Mouse (Mus musculus) stomach, embryonic 15.5 days (tissue): Measurements from ENCODE around the gene C1qtnf2. TPM values are rescaled to one million over a fixed set of nuclear protein-coding genes. Genes with fewer than 3 reads are reported as not detected.

Source experiments
- ATAC-seq: fragments of 200-750 bp; cut with Nextera tagmentation; 2 replicates; pipeline ENCODE4 v1.8.0; 2017; ENCODE audit warnings: low read depth, moderate number of reproducible peaks, moderate TSS enrichment; ENCODE audit not compliant: insufficient read depth, low FRiP score
- H3K27ac ChIP-seq: fragments of 300-500 bp; sonication (generic); 2 replicates; pipeline ENCODE4 v1.5.1; 2015; ENCODE audit warnings: mild to moderate bottlenecking, inconsistent platforms
- H3K27me3 ChIP-seq: fragments of 300-500 bp; sonication (generic); replicated peaks from 2 replicates; pipeline ENCODE4 v1.6.1; 2015; ENCODE audit warnings: inconsistent platforms
- H3K36me3 ChIP-seq: fragments of 300-500 bp; sonication (generic); 2 replicates; pipeline ENCODE4 v1.6.1; 2015; ENCODE audit warnings: inconsistent platforms
- H3K4me1 ChIP-seq: fragments of 300-500 bp; sonication (generic); 2 replicates; pipeline ENCODE4 v1.6.1; 2015; ENCODE audit warnings: inconsistent platforms
- H3K4me2 ChIP-seq: fragments of 300-500 bp; sonication (generic); 2 replicates; pipeline ENCODE4 v1.6.1; 2015; ENCODE audit warnings: mild to moderate bottlenecking, inconsistent platforms
- H3K4me3 ChIP-seq: fragments of 300-500 bp; sonication (generic); replicated peaks from 2 replicates; pipeline ENCODE4 v1.5.1; 2015; ENCODE audit warnings: inconsistent platforms
- H3K9ac ChIP-seq: fragments of 300-500 bp; sonication (generic); 2 replicates; pipeline ENCODE4 v1.6.1; 2015; ENCODE audit warnings: inconsistent platforms
- H3K9me3 ChIP-seq: fragments of 300-500 bp; sonication (generic); 2 replicates; pipeline ENCODE4 v1.6.1; 2016; ENCODE audit warnings: inconsistent platforms
- WGBS: fragments of 180-500 bp; shearing (Covaris S2); methylation state at CpG from one replicate; pipeline ENCODE4 v1.1.7; 2015; 5-methylcytosine and 5-hydroxymethylcytosine counted together
- polyA plus RNA-seq: library from polyadenylated mRNA; unstranded; fragments of >200 nt; fragmentation: Nextera tagmentation; extraction: Ambion mirVana; gene quantifications from 2 replicates; pipeline ENCODE4 v1.2.1, GENCODE M21; 2015

The C1qtnf2 gene
- polyA plus RNA-seq, 1 experiment from 2014 or later: 10.1 TPM

DNA sequence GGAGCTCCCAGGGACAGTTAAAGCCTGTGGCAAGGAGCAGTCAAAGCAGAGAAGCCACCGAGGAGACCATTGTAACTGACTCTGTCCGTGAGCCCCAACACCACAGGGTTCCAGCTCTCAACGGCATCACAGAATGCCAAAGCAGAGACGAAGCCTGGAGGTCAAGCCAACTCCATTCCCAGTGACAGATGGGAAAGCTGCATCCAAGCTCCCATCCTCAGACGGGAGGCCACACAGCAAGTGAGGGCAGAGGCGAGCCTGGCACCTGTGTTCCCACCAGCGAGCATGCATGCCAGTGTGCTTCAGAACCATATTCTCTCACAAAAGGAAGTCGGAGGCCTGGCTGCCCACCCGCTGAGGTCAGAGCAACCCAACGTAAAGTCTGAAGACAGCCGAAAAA lies 43.6 kb downstream of the C1qtnf2 start:
- ATAC-seq: no peak
- Histone ChIP-seq H3K27ac (no peak overlapping the region), H3K36me3 (no peaks in the 10 kb centered on the region), H3K9me3 (no peaks in the 10 kb centered on the region), H3K9ac (no peak overlapping the region), H3K27me3 (no peaks in the 10 kb centered on the region), H3K4me2 (no peak overlapping the region), H3K4me1 (peaks cover 2% of the 10 kb centered on the region; the same call in 1 of the 2 replicates), H3K4me3 (no peak overlapping the region)
- 82% methylated on average over 11 of the region's 11 CpGs for WGBS

- Histone ChIP-seq H3K4me2 (no peak overlapping the region), H3K27ac (no peak overlapping the region), H3K4me1 (peaks cover 2% of the 10 kb centered on the region; the same call in 1 of the 2 replicates), H3K4me3 (no peak overlapping the region), H3K9me3 (no peaks in the 10 kb centered on the region), H3K9ac (no peak overlapping the region), H3K27me3 (no peaks in the 10 kb centered on the region), H3K36me3 (no peaks in the 10 kb centered on the region)
- ATAC-seq: no peak
These were observed 44.0 kb downstream of the C1qtnf2 start for GRCm38 (mm10) chr11:43518086-43518485.

- ATAC-seq: no peak
- Histone ChIP-seq H3K9me3 (no peaks in the 10 kb centered on the region), H3K27me3 (no peaks in the 10 kb centered on the region), H3K4me3 (no peak overlapping the region), H3K4me1 (peaks cover 2% of the 10 kb centered on the region; the same call in 1 of the 2 replicates), H3K27ac (no peak overlapping the region), H3K36me3 (no peaks in the 10 kb centered on the region), H3K9ac (no peak overlapping the region), H3K4me2 (no peak overlapping the region)
These were observed 44.7 kb downstream of the C1qtnf2 start for GRCm38 (mm10) chr11:43518821-43519220.

GRCm38 (mm10) chr11:43520521-43520920 lies 46.4 kb downstream of the C1qtnf2 start:
- Histone ChIP-seq H3K9ac (no peak overlapping the region), H3K27me3 (no peaks in the 10 kb centered on the region), H3K4me1 (peaks cover 2% of the 10 kb centered on the region; the same call in 1 of the 2 replicates), H3K27ac (no peak overlapping the region), H3K9me3 (no peaks in the 10 kb centered on the region), H3K36me3 (no peaks in the 10 kb centered on the region), H3K4me2 (no peak overlapping the region), H3K4me3 (no peak overlapping the region)
- 77% methylated on average over 3 of the region's 3 CpGs for WGBS
- ATAC-seq: no peak

DNA sequence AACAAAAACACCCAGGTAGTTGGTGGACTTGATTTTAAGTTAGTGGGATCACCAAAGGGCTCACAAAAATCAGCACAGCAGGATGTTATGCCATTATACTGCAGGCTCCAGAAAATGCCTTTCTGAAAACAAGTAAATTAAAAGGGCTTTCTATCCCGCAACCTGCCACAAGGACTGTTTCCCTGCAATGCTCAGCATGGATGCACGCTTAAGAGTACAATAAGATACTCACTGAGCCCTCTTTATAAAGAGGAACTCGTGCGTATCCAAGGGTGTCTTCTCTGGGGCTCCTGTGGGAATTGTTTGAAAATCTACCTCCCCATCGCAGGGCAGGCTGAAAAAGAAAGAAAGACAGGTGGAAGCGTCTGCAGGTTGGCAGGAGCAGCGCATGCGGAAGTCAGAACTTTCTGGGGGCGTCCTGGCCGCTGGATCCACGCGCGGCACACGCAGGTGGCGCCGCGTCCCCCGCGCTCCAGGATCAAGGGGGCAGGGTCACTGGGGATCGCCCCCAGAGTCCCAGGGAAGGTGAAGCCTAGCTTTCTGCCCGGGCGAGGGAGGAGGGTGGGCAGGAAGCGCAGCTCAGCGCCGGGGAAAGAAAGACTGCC lies 54.1 kb downstream of the C1qtnf2 start:
- H3K27ac ChIP-seq: peak overlapping the region; percentile 68
- H3K9ac ChIP-seq: peak overlapping the region; percentile 65
- H3K4me2 ChIP-seq: peak overlapping the region; percentile 88
- H3K36me3 ChIP-seq: no peaks in the 10 kb centered on the region
- H3K9me3 ChIP-seq: no peaks in the 10 kb centered on the region
- no peaks in the 10 kb centered on the region for H3K27me3 ChIP-seq
- WGBS: under 1% methylated on average over 25 of the region's 25 CpGs
- peak; percentile 39 for ATAC-seq
- H3K4me1 ChIP-seq: no peaks in the 10 kb centered on the region
- H3K4me3 ChIP-seq: peak overlapping the region; percentile 82

GRCm38 (mm10) chr11:43528683-43529499 lies 54.8 kb downstream of the C1qtnf2 start, which contains the start of gene Ccnjl:
TSS of gene Ccnjl (plus strand) at chr11:43528784.
- H3K27ac ChIP-seq: peak within 1 kb of the TSS; percentile 68
- H3K36me3 ChIP-seq: peaks cover under 1% of the 10 kb centered on the region; the same call in 1 of the 2 replicates
- H3K4me3 ChIP-seq: peak within 1 kb of the TSS; percentile 82
- peak within 1 kb of the TSS; percentile 65 for H3K9ac ChIP-seq
- WGBS: under 1% methylated on average over 78 of the region's 79 CpGs
- H3K4me2 ChIP-seq: peak within 1 kb of the TSS; percentile 88
- H3K4me1 ChIP-seq: no peaks in the 10 kb centered on the region
- H3K9me3 ChIP-seq: no peaks in the 10 kb centered on the region
- no peaks in the 10 kb centered on the region for H3K27me3 ChIP-seq
- ATAC-seq: peak; percentile 79

- Histone ChIP-seq H3K4me1 (no peaks in the 10 kb centered on the region), H3K36me3 (peaks cover 4% of the 10 kb centered on the region; the same call in 1 of the 2 replicates), H3K27me3 (no peaks in the 10 kb centered on the region), H3K4me3 (peak overlapping the region; percentile 12), H3K9ac (no peak overlapping the region), H3K4me2 (peak overlapping the region; percentile 88), H3K27ac (no peak overlapping the region), H3K9me3 (no peaks in the 10 kb centered on the region)
- no peak for ATAC-seq
- 39% methylated on average over 3 of the region's 3 CpGs for WGBS
These were observed 56.0 kb downstream of the C1qtnf2 start for GRCm38 (mm10) chr11:43530043-43530442.

DNA sequence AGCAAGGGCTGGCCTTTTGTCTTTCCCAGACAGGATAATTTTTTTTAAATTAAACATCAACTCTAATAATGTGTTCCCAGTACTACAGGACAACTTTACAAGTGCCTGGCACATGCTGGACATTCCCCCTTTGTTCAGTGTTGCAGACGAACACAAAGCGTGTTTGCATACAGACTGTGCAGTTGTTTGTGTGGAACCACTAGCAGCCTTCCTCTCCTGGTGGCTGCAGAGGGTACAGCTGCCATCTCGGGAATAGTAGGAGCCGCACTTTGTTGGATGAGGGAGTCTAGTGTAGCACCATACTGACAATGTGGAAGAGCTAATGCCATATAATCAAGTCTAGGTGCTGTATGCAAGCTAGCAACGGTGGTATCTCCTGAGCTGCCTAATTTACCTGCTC lies 57.5 kb downstream of the C1qtnf2 start:
- no peaks in the 10 kb centered on the region for H3K4me1 ChIP-seq
- H3K4me2 ChIP-seq: no peak overlapping the region
- H3K9ac ChIP-seq: no peak overlapping the region
- 74% methylated on average over 5 of the region's 5 CpGs for WGBS
- H3K36me3 ChIP-seq: peaks cover 4% of the 10 kb centered on the region; the same call in 1 of the 2 replicates
- H3K9me3 ChIP-seq: no peaks in the 10 kb centered on the region
- H3K4me3 ChIP-seq: no peak overlapping the region
- H3K27ac ChIP-seq: no peak overlapping the region
- no peaks in the 10 kb centered on the region for H3K27me3 ChIP-seq
- no peak for ATAC-seq

GRCm38 (mm10) chr11:43537074-43537473 lies 63.0 kb downstream of the C1qtnf2 start:
- H3K4me2 ChIP-seq: no peak overlapping the region
- no peak overlapping the region for H3K4me3 ChIP-seq
- peaks cover 4% of the 10 kb centered on the region; the same call in 1 of the 2 replicates for H3K36me3 ChIP-seq
- H3K9me3 ChIP-seq: no peaks in the 10 kb centered on the region
- H3K9ac ChIP-seq: no peak overlapping the region
- WGBS: 80% methylated on average over 6 of the region's 6 CpGs
- ATAC-seq: no peak
- no peaks in the 10 kb centered on the region for H3K27me3 ChIP-seq
- H3K27ac ChIP-seq: no peak overlapping the region
- H3K4me1 ChIP-seq: no peaks in the 10 kb centered on the region

DNA sequence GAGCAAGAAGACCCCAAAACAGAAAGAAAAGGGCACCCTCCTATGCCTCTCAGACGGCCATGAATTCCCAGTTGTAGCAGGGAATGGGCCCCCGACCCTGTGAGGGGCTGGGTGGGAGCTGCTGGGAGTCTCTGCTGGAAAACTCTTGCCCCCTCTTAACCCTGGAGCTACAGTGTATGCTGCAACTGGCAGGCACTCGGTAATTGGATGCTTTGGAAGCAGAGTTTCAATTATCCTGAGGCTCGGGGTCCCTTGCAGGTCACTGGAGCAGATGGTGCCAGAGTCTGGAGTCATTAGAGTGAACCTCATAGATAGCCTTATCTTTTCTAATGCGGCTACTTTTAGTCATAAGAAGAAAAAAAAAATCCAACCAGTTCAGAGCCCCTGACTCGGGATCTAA lies 65.8 kb downstream of the C1qtnf2 start:
- Histone ChIP-seq H3K27ac (no peak overlapping the region), H3K4me2 (no peak overlapping the region), H3K27me3 (no peaks in the 10 kb centered on the region), H3K36me3 (no peaks in the 10 kb centered on the region), H3K9ac (no peak overlapping the region), H3K4me3 (no peak overlapping the region), H3K9me3 (no peaks in the 10 kb centered on the region), H3K4me1 (no peaks in the 10 kb centered on the region; the same call in 1 of the 2 replicates)
- WGBS: 29% methylated on average over 6 of the region's 6 CpGs
- ATAC-seq: no peak
